Mouse (Mus musculus): ENCODE measurements around the gene Ddx31.
A peak's percentile ranks its signal among the peaks of the same experiment; 100 is the strongest.

Gene Ddx31

GRCm38 (mm10) chr2:28840222-28840951 is at the start of gene Ddx31, which contains the start of gene Gtf3c4:
Gene Ddx31, plus strand, starts transcription at chr2:28840406.
Gene Gtf3c4, minus strand, starts transcription at chr2:28840360.
- DNase-seq = peak; percentile 93

GRCm38 (mm10) chr2:28792931-28793610 is 47.1 kb upstream of the Ddx31 start:
- peak; percentile 20 for DNase-seq

DNA sequence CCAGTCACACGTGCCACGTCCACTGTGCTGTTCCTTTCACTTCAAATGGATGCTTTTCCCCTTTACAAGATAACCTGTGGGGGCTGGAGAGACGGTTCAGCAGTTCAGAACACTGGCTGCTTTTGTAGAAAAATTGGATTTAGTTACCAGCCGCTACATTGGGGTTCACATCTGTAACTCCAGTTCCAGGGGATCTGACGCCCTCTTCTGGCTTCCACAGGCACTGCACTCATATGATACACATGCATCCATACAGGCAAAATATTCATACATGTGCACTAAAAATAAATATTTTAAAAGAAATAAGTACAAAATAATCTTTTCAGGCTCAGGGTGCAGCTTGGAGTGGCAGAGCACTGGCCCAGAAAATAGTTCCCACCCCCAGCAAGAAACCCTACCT is 45.6 kb upstream of the Ddx31 start:
- DNase-seq = no peak

DNA sequence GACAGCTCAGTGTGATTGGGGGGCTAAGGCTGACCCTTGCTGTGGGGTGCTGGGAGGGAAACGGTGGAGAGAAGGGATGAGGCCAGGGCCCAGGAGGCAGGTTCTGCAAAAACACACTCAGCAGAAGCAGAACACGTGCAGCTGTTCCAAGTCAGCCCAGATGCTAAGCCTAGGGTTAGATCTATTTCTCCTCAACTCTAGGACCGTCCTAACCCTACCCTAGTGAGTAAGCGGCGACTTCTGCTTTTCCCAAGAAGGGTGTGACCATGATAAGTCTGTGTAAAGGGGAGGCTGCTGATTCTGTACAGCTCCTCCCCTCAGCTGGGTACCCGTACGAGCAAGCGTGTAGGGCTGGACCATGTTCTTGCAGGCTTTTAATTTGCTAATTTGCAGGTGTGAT is 43.9 kb upstream of the Ddx31 start:
- no peak for DNase-seq

GRCm38 (mm10) chr2:28797490-28798106 is 42.6 kb upstream of the Ddx31 start:
- no peak for DNase-seq

- no peak for DNase-seq
Measured at GRCm38 (mm10) chr2:28798390-28798789, 41.8 kb upstream of the Ddx31 start.

DNA sequence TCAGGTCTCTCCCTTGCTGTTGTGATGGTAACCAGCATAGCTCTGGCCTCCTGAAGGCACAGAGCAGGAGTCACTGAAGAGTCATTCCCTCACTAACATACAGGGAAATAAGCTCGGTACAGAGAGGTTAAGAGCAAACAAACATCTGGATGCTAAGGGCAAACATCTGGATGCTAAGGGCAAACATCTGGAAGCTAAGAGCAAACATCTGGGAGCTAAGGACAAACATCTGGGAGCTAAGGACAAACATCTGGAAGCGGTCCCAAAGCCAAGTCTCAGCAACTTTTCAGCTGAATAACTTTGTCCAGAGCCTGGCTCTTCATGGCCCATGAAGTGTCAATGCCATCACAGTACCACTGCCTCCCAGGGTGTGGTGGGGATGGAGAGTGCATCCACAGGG is 40.6 kb upstream of the Ddx31 start:
- no peak for DNase-seq

DNA sequence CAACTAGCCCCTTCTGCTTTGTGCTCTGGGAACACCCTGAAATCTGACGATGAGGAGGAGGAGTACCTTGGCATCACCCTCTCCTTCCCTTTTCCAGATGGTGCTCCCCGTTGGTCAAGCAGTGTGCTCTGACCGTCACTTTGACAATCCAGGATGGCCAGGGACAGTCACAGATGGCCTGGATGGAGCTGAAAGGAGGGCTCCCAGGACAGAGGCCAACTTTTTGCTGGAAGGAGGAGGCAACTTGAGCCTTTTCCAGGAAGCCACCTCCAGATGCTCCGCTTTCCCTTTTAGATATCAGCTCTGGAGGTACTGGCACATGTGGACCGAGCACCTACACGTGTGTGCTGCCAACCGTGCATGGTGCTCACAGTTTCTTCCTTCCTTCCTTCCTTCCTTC is 36.8 kb upstream of the Ddx31 start:
- peak; percentile 10 for DNase-seq

DNA sequence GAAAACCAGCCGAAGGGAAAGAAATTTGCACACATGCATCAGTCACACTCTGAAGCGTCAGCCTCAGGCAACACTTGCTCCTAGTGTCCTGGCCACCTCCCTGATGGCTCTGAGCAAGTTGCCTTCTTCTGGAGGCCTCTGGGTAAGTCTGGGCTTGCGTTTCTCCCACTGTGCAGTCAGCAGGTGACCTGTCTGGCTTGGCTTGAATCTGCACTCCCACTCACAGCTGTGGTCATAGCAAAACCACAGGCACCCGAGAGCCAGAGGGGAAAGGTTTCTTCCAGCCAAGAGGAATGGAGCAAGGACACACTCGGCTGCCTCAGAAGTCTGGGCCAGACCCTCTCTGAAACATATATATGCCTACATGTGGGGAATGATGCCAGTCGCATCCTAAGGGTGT is 31.4 kb upstream of the Ddx31 start:
- DNase-seq = no peak

- no peak for DNase-seq
Measured at GRCm38 (mm10) chr2:28810260-28811013, 29.8 kb upstream of the Ddx31 start.

DNA sequence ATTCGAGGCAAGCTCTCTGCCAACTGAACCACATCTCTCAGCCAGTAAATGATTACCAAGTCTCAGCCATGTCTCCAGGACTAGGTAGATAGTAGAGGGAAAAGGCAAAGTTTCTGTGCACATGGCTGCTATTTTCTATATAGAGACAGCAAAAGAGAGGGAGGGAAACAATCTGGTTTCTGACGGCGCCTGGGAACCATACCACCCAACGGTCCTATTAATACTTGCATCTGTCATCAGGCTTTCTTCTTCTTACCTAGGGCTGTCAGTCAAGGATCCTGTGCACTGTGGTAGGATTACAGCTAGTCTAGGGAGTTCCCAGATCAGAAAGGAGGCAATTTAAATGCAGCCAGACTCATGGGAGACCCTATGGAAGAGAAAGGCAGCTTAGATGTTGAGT is 21.3 kb upstream of the Ddx31 start:
- DNase-seq = no peak

- peak; percentile 12 for DNase-seq
Measured at GRCm38 (mm10) chr2:28829265-28829664, 10.9 kb upstream of the Ddx31 start.

DNA sequence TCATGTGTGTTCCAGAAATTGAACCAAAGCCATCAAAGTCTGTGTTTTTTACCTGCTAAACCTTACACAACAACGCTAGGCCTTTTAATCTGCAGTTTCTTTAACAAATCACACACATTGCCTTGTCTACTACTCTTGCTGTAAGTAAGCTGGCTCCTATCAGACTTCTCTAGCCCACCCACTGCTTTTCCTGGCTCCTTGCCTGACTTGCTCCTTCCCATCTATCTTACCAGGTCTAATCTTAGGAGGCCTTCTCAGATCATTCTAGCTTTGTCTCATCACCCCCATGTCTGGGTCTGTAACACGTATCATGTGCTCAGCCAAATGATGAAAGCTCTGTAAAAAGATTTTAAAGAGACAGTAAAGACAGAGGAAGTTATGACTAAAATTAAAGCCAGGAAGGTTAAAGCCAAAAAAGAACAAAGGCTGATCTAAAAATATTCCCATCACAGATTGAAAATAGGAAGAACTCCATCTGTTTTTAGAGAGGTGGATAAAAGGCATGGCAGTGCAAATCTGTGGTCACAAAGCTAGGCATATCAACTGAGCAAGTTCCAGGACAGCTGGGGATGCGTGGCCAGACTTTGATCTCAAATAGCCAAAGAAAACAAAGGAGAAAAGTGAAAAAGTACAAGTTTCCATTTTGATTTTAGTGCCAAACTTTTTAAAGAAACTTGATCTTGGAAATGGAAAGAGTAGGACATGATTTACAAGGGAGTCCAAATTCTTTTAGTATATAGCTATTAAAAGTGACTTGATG is 3.8 kb upstream of the Ddx31 start:
- DNase-seq = peak; percentile 34

GRCm38 (mm10) chr2:28839501-28840221 is 545 bp upstream of the Ddx31 start:
- DNase-seq = no peak

GRCm38 (mm10) chr2:28842042-28842441 is 1.8 kb downstream of the Ddx31 start:
- DNase-seq = no peak

DNA sequence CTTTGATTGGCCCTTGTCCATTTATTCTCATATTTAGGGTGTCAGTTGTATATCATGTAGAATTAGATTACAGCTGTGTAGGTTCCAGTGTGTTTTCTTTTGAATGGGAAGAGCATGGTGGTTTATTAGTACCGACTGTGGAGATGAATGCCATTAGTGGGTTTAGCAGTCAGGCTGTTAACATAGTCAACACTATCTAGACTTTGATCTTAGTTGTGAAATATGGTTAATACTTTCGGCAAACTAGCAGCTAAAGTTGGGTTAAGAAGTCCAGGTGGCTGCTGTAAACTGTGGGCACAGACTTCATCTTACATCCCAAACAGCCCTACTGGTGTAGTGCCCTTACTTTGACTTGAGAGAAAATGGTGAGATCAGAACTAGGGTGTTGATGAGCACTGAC is 8.7 kb downstream of the Ddx31 start:
- no peak for DNase-seq

DNA sequence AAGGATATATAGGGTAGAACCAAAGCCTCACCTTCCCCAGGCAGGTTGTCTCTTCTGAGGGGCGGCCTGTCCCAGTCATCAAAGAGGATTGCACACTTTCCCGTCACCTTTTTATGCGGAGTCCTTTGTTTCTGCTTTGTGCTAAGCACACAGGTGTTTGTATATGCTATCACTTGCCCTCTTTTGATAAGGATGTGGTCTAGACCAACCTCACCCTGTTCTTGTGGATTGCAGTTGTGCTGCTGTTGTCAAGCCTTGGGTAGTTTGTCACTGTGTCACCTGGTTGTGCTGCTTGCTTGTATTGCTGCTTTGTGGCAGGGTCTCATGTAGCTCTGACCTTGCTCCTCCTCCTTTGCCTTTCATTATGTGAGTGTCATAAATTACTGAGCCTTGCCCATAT is 12.4 kb downstream of the Ddx31 start:
- no peak for DNase-seq

DNA sequence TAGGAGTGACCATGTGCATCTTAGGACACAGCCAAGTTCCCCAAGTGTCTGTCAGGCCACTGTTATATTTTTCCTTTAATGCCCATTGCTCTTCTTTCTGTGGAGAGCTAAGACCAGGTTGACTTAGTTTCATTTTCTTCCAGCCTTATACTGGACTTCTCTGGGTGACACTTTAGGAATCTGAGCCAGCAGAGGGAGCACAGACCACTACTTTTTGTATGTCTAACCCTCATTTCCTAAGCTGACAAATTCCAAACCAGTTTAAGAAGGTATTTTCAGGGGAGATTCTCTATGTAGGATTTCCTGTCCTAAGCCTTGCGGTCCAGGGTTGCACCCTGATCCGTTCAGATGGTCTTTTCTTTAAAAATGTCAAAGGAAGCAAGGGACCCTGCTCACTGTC is 15.6 kb downstream of the Ddx31 start:
- no peak for DNase-seq

- DNase-seq = no peak
Measured at GRCm38 (mm10) chr2:28859303-28859702, 19.1 kb downstream of the Ddx31 start.

DNA sequence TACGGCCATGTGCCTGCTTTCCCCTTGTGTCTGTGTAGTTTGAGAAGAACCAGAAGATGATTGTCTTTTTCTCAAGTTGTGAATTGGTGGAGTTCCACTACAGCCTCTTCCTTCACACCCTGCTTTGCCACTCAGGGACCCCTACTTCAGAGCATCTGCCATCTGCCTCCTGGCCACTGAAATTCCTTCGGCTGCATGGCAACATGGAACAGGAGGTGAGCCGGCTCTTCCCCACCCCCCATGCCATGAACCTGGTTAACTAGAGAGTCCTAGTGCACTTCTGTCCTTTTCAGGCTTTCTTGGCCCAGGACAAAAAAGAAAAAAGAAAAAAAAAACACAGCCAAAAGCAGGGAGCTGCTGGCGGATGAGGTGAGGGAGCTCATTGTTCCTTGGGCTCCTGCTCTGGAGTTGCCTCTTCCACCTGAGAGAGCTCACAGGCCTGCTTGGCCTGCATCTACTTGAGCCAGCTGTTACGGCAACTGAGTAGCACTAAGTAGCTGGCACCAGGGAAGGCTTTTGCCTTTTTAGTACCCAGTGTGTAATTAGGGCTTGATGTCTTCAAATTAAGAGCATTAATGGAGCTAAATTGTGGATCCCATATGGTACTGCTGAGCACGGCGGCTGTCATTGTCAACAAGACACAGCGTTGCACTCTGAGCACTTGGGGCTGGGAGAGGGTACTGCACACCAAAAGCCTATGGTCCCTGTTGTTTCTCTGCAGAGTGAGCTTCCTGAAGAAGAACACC is 20.6 kb downstream of the Ddx31 start:
- DNase-seq = no peak

DNA sequence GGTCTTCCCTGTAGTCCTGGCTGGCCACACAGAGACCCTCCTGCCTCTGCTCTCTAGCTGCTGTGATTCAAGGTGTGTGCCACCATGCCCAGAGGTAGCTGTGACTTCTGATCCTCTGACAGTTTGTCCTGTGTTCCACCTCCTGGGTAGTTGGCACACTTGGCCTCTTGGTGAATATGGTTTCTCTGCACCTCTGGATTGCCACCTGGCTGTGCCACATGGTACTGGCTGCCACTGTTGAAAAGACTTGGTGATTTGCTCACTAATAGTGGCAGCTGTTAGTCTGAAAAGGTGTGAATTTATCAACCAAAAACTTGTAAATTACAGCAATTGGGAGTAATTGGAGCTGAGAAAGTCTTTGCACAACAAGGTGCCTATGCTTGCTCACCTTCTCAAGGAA is 23.7 kb downstream of the Ddx31 start:
- DNase-seq = no peak
